Mouse (Mus musculus) limb, embryonic 14.5 days (tissue): ENCODE data around the gene Stim2. TPM values are rescaled to one million over a fixed set of nuclear protein-coding genes. Genes with fewer than 3 reads are reported as not detected.

ENCODE experiments used
- ATAC-seq: fragments of 200-750 bp; cut with Nextera tagmentation; 2 replicates; pipeline ENCODE4 v1.8.0; 2017; ENCODE audit warnings: low read depth, moderate number of reproducible peaks, moderate TSS enrichment; ENCODE audit not compliant: low FRiP score
- DNase-seq: peaks from one replicate; pipeline ENCODE4 v3.0.0-alpha.2; 2015; ENCODE audit warnings: low spot score
- H3K27ac ChIP-seq: fragments of 300-500 bp; sonication (generic); replicated peaks from 2 replicates; pipeline ENCODE4 v1.5.1; 2014; ENCODE audit warnings: low read depth, mild to moderate bottlenecking, low read length, moderate library complexity, mixed read lengths
- H3K27me3 ChIP-seq: fragments of 300-500 bp; sonication (generic); 2 replicates; pipeline ENCODE4 v1.6.1; 2014; ENCODE audit warnings: low read length, mixed read lengths; ENCODE audit not compliant: control insufficient read depth, insufficient read depth
- H3K36me3 ChIP-seq: fragments of 300-500 bp; sonication (generic); 2 replicates; pipeline ENCODE4 v1.6.1; 2014; ENCODE audit warnings: mild to moderate bottlenecking, low read length, moderate library complexity, mixed read lengths; ENCODE audit not compliant: control insufficient read depth, insufficient read depth
- H3K4me1 ChIP-seq: fragments of 300-500 bp; sonication (generic); 2 replicates; pipeline ENCODE4 v1.6.1; 2014; ENCODE audit warnings: antibody characterized with exemption, low read length, mixed read lengths; ENCODE audit not compliant: control insufficient read depth, insufficient read depth
- H3K4me2 ChIP-seq: fragments of 300-500 bp; sonication (generic); replicated peaks from 2 replicates; pipeline ENCODE4 v1.6.1; 2014; ENCODE audit warnings: low read depth, mild to moderate bottlenecking, low read length, moderate library complexity; ENCODE audit not compliant: severe bottlenecking
- H3K4me3 ChIP-seq: fragments of 300-500 bp; sonication (generic); replicated peaks from 2 replicates; pipeline ENCODE4 v1.5.1; 2014; ENCODE audit warnings: low read length
- H3K9ac ChIP-seq: fragments of 300-500 bp; sonication (generic); 2 replicates; pipeline ENCODE4 v1.6.1; 2014; ENCODE audit warnings: mild to moderate bottlenecking, low read depth, low read length, moderate library complexity; ENCODE audit not compliant: severe bottlenecking
- H3K9me3 ChIP-seq: fragments of 300-500 bp; sonication (generic); 2 replicates; pipeline ENCODE4 v1.6.1; 2016; ENCODE audit warnings: low read length; ENCODE audit not compliant: control insufficient read depth
- POLR2A ChIP-seq: fragments of 200-500 bp; IDR thresholded peaks from 2 replicates; pipeline ENCODE4 v1.8.0; 2012; ENCODE audit warnings: inconsistent platforms, mild to moderate bottlenecking, moderate library complexity, borderline replicate concordance; ENCODE audit not compliant: insufficient read depth, insufficient read length; ENCODE audit errors: extremely low read depth
- WGBS: fragments of 180-500 bp; shearing (Covaris S2); extraction: QIAGEN DNeasy Blood & Tissue Kit; methylation state at CpG from one replicate; pipeline ENCODE4 v1.1.7; 2014; 5-methylcytosine and 5-hydroxymethylcytosine counted together
- polyA plus RNA-seq, 2 experiments: library from polyadenylated mRNA; depleted of rRNA in 1 of 2; stranded (reverse) in 1 of 2; unstranded in 1 of 2; fragments of >200 nt; fragmentation: Nextera tagmentation in 1 of 2; extraction: Ambion mirVana in 1 of 2; gene quantifications; 2 replicates each; pipeline versions ENCODE4 v1.2.1 to v1.2.3; 2012 to 2014

Gene Stim2
- polyA plus RNA-seq, 2 experiments = 13.6 to 27.4 TPM

DNA sequence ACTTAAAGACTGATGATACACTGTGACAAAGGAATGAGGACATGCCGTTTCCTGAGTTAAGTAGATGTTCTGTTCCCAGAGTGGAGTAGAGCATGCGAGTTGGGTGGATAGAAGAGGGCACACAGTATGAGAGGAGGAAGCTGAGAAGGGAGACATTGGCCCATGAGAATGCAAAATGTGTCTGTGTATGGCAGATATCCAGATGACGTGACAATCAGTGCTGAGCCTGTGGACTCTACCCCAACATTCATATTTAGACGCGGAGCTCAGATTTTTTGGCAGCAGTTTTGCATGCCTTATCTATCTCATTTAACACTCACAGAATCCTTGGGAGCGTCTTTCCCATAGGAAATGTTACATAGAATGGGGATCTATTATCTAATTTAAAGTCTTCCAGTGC is 9.3 kb downstream of the Stim2 start:
- H3K4me2 ChIP-seq = no peak overlapping the region
- no peaks in the 10 kb centered on the region for H3K27me3 ChIP-seq
- no peak overlapping the region for H3K27ac ChIP-seq
- H3K4me3 ChIP-seq = no peak overlapping the region
- DNase-seq (no peak), ATAC-seq (no peak)
- H3K9ac ChIP-seq = no peak overlapping the region
- no peaks in the 10 kb centered on the region for H3K36me3 ChIP-seq
- no peak for TF ChIP-seq POLR2A
- 93% methylated on average over 6 of the region's 6 CpGs for WGBS
- no peaks in the 10 kb centered on the region for H3K9me3 ChIP-seq
- H3K4me1 ChIP-seq = no peaks in the 10 kb centered on the region

DNA sequence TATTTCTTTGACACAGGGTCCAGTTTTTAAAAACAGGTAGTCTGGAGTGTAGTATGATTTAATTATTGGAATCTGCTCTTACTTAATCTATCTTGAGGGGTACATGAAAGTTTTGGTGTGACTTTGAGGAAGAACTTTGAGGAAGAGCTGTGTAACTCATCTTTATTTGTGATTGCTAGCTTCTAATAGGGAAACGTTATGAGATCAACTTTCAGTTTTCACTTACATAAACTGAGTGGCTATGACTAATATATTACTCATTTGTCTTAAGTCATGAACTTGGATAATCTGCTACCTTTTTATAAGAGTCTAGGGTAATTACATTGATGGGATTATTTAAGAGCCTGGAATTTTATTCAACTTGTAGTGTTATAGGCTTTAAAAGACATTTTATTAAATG is 15.0 kb downstream of the Stim2 start:
- no peak overlapping the region for H3K4me3 ChIP-seq
- no peak overlapping the region for H3K27ac ChIP-seq
- no peaks in the 10 kb centered on the region for H3K27me3 ChIP-seq
- no peak overlapping the region for H3K4me2 ChIP-seq
- H3K36me3 ChIP-seq = no peaks in the 10 kb centered on the region
- no peak overlapping the region for H3K9ac ChIP-seq
- no peaks in the 10 kb centered on the region for H3K9me3 ChIP-seq
- DNase-seq (no peak), ATAC-seq (no peak)
- TF ChIP-seq POLR2A = no peak
- 27% methylated on average over 1 of the region's 1 CpGs for WGBS
- H3K4me1 ChIP-seq = 0 out of 2 replicates have a peak, but pooled peaks cover 2% of the 10 kb centered on the region

DNA sequence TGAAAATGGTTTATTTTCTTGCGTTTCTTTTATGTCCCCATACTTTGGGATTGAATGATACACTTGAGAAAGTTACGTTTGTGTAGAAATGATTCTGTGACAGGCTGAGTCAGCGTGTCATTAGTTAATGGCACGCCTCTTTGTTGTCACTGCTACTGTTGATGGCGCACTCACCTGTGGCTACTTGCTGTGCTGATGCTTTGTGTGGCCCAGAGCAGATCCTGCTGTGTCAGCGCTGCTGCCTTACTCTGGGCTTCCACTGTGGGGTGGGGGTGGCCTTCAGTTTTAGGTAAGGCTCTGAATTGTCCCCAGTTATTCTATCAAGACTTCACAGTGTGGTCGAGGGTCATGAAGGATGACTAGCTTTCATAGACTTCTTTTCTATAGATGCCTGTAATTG is 18.8 kb downstream of the Stim2 start:
- Histone ChIP-seq H3K4me2 (no peak overlapping the region), H3K9ac (no peak overlapping the region), H3K4me3 (no peak overlapping the region), H3K27ac (no peak overlapping the region), H3K4me1 (0 out of 2 replicates have a peak, but pooled peaks cover 2% of the 10 kb centered on the region), H3K36me3 (no peaks in the 10 kb centered on the region), H3K27me3 (no peaks in the 10 kb centered on the region), H3K9me3 (no peaks in the 10 kb centered on the region)
- WGBS = 69% methylated on average over 7 of the region's 7 CpGs
- ATAC-seq = no peak
- DNase-seq = no peak
- TF ChIP-seq POLR2A = no peak

DNA sequence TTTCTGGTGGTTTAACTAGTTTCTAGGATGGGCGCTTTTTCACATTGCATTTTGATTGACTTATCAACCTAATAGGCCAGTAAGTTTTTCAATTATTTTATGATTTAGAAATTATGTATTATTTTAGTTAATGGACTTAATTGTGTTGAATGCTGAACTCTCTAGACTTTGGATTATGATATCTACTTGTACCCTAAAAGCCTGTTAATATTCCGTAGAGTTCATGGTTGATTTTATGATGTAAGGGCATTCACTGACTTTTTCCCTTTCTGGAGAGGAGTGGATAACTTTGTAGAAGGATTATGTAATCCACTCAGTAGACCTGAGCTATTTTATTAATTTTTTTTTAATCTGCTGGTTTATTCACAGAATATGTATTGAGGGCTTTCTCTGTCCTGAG is 20.6 kb downstream of the Stim2 start:
- DNase-seq (no peak), ATAC-seq (no peak)
- Histone ChIP-seq H3K27ac (no peak overlapping the region), H3K4me3 (no peak overlapping the region), H3K36me3 (no peaks in the 10 kb centered on the region), H3K9me3 (no peaks in the 10 kb centered on the region), H3K4me1 (no peaks in the 10 kb centered on the region), H3K9ac (no peak overlapping the region), H3K4me2 (no peak overlapping the region), H3K27me3 (no peaks in the 10 kb centered on the region)
- WGBS = 84% methylated on average over 2 of the region's 2 CpGs
- no peak for TF ChIP-seq POLR2A

DNA sequence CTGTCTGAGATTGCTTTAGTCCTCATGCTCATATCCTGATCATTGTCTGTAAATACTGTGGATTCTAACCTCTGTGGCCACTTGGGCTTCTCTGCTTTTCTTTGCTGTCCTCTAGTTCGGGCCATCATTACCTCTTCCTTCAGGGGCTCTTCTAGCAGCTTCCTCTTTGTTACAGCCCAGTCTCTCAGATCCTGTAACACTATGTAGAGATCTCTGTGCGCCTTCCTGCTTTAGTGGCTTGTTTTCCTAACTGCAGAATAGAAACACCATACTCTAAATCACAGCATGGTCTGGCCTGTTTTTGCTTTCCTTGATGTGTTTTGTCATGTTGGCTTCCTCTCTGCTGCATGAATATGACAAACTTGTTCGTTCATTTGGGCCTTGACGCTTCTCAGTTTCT is 21.2 kb downstream of the Stim2 start:
- Histone ChIP-seq H3K27ac (no peak overlapping the region), H3K4me3 (no peak overlapping the region), H3K36me3 (no peaks in the 10 kb centered on the region), H3K9me3 (no peaks in the 10 kb centered on the region), H3K4me1 (no peaks in the 10 kb centered on the region), H3K27me3 (no peaks in the 10 kb centered on the region), H3K9ac (no peak overlapping the region), H3K4me2 (no peak overlapping the region)
- ATAC-seq (no peak), DNase-seq (no peak)
- WGBS = 66% methylated on average over 4 of the region's 4 CpGs
- TF ChIP-seq POLR2A = no peak

DNA sequence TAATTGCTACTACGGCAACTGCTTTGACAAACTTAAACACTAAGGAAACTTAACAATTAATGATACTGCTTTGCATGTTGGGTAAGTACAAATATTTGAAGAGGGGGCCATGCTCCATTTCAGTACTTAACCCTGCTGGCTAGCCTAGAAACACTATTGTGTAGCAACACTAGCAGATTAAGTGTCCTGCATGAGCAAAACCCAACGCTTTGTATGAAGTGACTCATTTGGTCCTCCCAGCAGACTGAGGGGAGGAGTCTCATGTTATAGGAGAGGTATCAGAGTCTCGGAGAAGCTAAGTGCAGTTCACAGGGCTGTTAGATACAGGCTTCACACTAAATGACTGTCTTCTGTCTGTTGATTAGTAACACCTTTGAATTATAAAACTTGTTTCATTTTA is 26.3 kb downstream of the Stim2 start:
- Histone ChIP-seq H3K36me3 (no peaks in the 10 kb centered on the region), H3K4me1 (no peaks in the 10 kb centered on the region), H3K9me3 (no peaks in the 10 kb centered on the region), H3K4me2 (no peak overlapping the region), H3K9ac (no peak overlapping the region), H3K27ac (no peak overlapping the region), H3K27me3 (no peaks in the 10 kb centered on the region), H3K4me3 (no peak overlapping the region)
- DNase-seq = no peak
- WGBS = 71% methylated on average over 3 of the region's 3 CpGs
- no peak for TF ChIP-seq POLR2A
- no peak for ATAC-seq
